Mouse (Mus musculus): Measurements from ENCODE around the gene Dapk3. TPM values are rescaled to one million over a fixed set of nuclear protein-coding genes. Genes with fewer than 3 reads are reported as not detected.

The Dapk3 gene
- polyA plus RNA-seq, 1 experiment from 2014 or later, result 44.1 TPM

DNA sequence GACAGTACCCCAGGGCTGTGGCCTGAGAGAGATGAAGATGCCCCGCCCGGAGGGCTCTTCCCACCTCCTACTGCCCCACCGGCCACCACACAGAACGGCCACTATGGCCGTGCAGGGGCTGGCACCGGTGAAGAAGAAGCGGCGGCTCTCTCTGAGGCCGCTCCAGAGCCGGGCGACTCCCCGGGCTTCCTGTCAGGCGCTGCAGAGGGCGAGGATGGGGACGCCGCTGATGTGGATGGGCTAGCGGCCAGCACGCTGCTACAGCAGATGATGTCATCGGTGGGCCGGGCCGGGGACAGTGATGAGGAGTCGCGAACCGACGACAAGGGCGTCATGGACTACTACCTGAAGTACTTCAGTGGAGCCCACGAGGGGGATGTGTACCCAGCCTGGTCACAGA, 38.1 kb upstream of the Dapk3 start:
- 89% methylated on average over 27 of the region's 27 CpGs for WGBS (ENCODE audit: insufficient replicate concordance)
- Histone ChIP-seq H3K4me3 (ENCODE audit: low read depth, low read length) (no peak overlapping the region), H3K27ac (ENCODE audit: low read depth, low read length) (no peak overlapping the region), H3K9me3 (replicated peaks; ENCODE audit: control insufficient read depth, low read length) (no peaks in the 10 kb centered on the region), H3K27me3 (ENCODE audit: control insufficient read depth, insufficient read depth, low read length) (no peaks in the 10 kb centered on the region), H3K36me3 (ENCODE audit: control insufficient read depth, insufficient read depth, low read length) (peaks cover 59% of the 10 kb centered on the region), H3K9ac (ENCODE audit: low read depth, low read length) (no peak overlapping the region), H3K4me1 (ENCODE audit: control insufficient read depth, insufficient read depth, low read length) (peaks cover 41% of the 10 kb centered on the region), H3K4me2 (no peak overlapping the region)
- ATAC-seq (replicated peaks; ENCODE audit: insufficient number of reproducible peaks, low FRiP score, low TSS enrichment), result no peak

DNA sequence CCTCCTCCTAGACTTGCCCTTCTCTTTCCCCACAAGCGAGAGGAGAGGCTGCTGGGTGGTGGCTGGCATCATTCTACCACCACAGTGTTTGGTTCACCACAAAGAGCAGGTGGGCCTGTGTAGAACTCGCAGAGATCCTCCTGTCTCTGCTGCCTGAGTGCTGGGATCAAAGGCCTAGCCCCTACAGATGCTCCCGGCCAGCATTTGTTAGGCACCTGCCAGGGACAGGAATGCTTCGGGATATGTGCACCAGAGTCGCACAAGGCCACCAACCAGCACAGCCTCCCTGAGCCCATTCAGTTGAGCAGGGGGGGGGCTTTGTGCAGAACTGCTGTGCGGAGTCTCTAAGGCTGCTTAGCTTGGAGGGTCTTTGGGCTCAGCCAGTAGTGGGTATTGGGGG, 37.5 kb upstream of the Dapk3 start:
- Histone ChIP-seq H3K4me3 (ENCODE audit: low read depth, low read length) (no peak overlapping the region), H3K4me1 (ENCODE audit: control insufficient read depth, insufficient read depth, low read length) (peaks cover 35% of the 10 kb centered on the region)

GRCm38 (mm10) chr10:81145778-81146177, 37.0 kb upstream of the Dapk3 start:
- H3K9ac ChIP-seq (ENCODE audit: low read depth, low read length), result no peak overlapping the region
- H3K4me2 ChIP-seq, result no peak overlapping the region
- 86% methylated on average over 7 of the region's 7 CpGs for WGBS (ENCODE audit: insufficient replicate concordance)
- H3K4me1 ChIP-seq (ENCODE audit: control insufficient read depth, insufficient read depth, low read length), result peaks cover 30% of the 10 kb centered on the region
- H3K36me3 ChIP-seq (ENCODE audit: control insufficient read depth, insufficient read depth, low read length), result peaks cover 64% of the 10 kb centered on the region
- no peaks in the 10 kb centered on the region for H3K9me3 ChIP-seq (replicated peaks; ENCODE audit: control insufficient read depth, low read length)
- no peaks in the 10 kb centered on the region for H3K27me3 ChIP-seq (ENCODE audit: control insufficient read depth, insufficient read depth, low read length)
- no peak overlapping the region for H3K27ac ChIP-seq (ENCODE audit: low read depth, low read length)
- no peak for ATAC-seq (replicated peaks; ENCODE audit: insufficient number of reproducible peaks, low FRiP score, low TSS enrichment)
- H3K4me3 ChIP-seq (ENCODE audit: low read depth, low read length), result no peak overlapping the region

More for the DNA sequence above, 37.5 kb upstream of the Dapk3 start:
- Histone ChIP-seq H3K4me2 (no peak overlapping the region), H3K27ac (ENCODE audit: low read depth, low read length) (no peak overlapping the region), H3K27me3 (ENCODE audit: control insufficient read depth, insufficient read depth, low read length) (no peaks in the 10 kb centered on the region), H3K9ac (ENCODE audit: low read depth, low read length) (no peak overlapping the region), H3K9me3 (replicated peaks; ENCODE audit: control insufficient read depth, low read length) (no peaks in the 10 kb centered on the region), H3K36me3 (ENCODE audit: control insufficient read depth, insufficient read depth, low read length) (peaks cover 63% of the 10 kb centered on the region)
- no peak for ATAC-seq (replicated peaks; ENCODE audit: insufficient number of reproducible peaks, low FRiP score, low TSS enrichment)
- WGBS (ENCODE audit: insufficient replicate concordance), result 94% methylated on average over 6 of the region's 6 CpGs

DNA sequence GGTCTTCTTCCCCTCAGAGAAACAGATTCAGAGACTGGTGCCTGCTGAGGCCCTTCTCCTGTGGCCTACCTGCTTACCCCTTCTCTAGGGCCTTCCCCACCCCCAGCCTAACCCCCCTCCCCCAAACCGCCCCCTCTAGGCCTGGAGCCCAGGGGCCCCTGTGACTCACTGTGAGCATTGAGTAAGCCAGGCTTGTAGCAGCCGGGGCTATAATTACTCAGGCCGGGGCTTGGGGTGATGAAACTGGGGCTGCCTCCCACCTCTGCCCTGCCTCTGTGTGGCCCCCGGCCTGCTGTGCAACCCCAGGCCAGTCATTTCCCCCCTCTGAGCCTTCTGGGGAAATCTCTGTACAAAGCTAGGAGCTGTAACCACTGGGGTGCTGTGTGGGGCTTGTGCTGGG, 36.5 kb upstream of the Dapk3 start:
- Histone ChIP-seq H3K9ac (ENCODE audit: low read depth, low read length) (no peak overlapping the region), H3K4me3 (ENCODE audit: low read depth, low read length) (no peak overlapping the region), H3K27ac (ENCODE audit: low read depth, low read length) (no peak overlapping the region), H3K36me3 (ENCODE audit: control insufficient read depth, insufficient read depth, low read length) (peaks cover 64% of the 10 kb centered on the region), H3K27me3 (ENCODE audit: control insufficient read depth, insufficient read depth, low read length) (no peaks in the 10 kb centered on the region), H3K4me2 (no peak overlapping the region), H3K4me1 (ENCODE audit: control insufficient read depth, insufficient read depth, low read length) (peaks cover 25% of the 10 kb centered on the region), H3K9me3 (replicated peaks; ENCODE audit: control insufficient read depth, low read length) (no peaks in the 10 kb centered on the region)
- 88% methylated on average over 4 of the region's 4 CpGs for WGBS (ENCODE audit: insufficient replicate concordance)
- ATAC-seq (replicated peaks; ENCODE audit: insufficient number of reproducible peaks, low FRiP score, low TSS enrichment), result no peak

GRCm38 (mm10) chr10:81151261-81151660, 31.5 kb upstream of the Dapk3 start:
- Histone ChIP-seq H3K4me3 (ENCODE audit: low read depth, low read length) (no peak overlapping the region), H3K9ac (ENCODE audit: low read depth, low read length) (no peak overlapping the region), H3K36me3 (ENCODE audit: control insufficient read depth, insufficient read depth, low read length) (peaks cover 58% of the 10 kb centered on the region), H3K9me3 (replicated peaks; ENCODE audit: control insufficient read depth, low read length) (no peaks in the 10 kb centered on the region), H3K4me2 (no peak overlapping the region), H3K27ac (ENCODE audit: low read depth, low read length) (no peak overlapping the region), H3K4me1 (ENCODE audit: control insufficient read depth, insufficient read depth, low read length) (peaks cover 11% of the 10 kb centered on the region), H3K27me3 (ENCODE audit: control insufficient read depth, insufficient read depth, low read length) (no peaks in the 10 kb centered on the region)
- ATAC-seq (replicated peaks; ENCODE audit: insufficient number of reproducible peaks, low FRiP score, low TSS enrichment), result no peak
- 79% methylated on average over 6 of the region's 6 CpGs for WGBS (ENCODE audit: insufficient replicate concordance)

- Histone ChIP-seq H3K9ac (ENCODE audit: low read depth, low read length) (no peak overlapping the region), H3K27ac (ENCODE audit: low read depth, low read length) (peak overlapping the region; percentile 76), H3K4me3 (ENCODE audit: low read depth, low read length) (no peak overlapping the region), H3K9me3 (replicated peaks; ENCODE audit: control insufficient read depth, low read length) (no peaks in the 10 kb centered on the region), H3K36me3 (ENCODE audit: control insufficient read depth, insufficient read depth, low read length) (peaks cover 56% of the 10 kb centered on the region), H3K4me2 (peak overlapping the region; percentile 4; the same call in 1 of the 2 replicates), H3K27me3 (ENCODE audit: control insufficient read depth, insufficient read depth, low read length) (no peaks in the 10 kb centered on the region), H3K4me1 (ENCODE audit: control insufficient read depth, insufficient read depth, low read length) (peaks cover 9% of the 10 kb centered on the region)
- WGBS (ENCODE audit: insufficient replicate concordance), result 58% methylated on average over 12 of the region's 12 CpGs
- peak; percentile 29; the same call in 1 of the 2 replicates for ATAC-seq (replicated peaks; ENCODE audit: insufficient number of reproducible peaks, low FRiP score, low TSS enrichment)
These were observed 30.2 kb upstream of the Dapk3 start for GRCm38 (mm10) chr10:81152609-81153008.

- no peak for ATAC-seq (replicated peaks; ENCODE audit: insufficient number of reproducible peaks, low FRiP score, low TSS enrichment)
- Histone ChIP-seq H3K4me1 (ENCODE audit: control insufficient read depth, insufficient read depth, low read length) (peaks cover 9% of the 10 kb centered on the region), H3K9ac (ENCODE audit: low read depth, low read length) (no peak overlapping the region), H3K36me3 (ENCODE audit: control insufficient read depth, insufficient read depth, low read length) (peaks cover 46% of the 10 kb centered on the region), H3K27ac (ENCODE audit: low read depth, low read length) (no peak overlapping the region), H3K9me3 (replicated peaks; ENCODE audit: control insufficient read depth, low read length) (no peaks in the 10 kb centered on the region), H3K4me3 (ENCODE audit: low read depth, low read length) (no peak overlapping the region), H3K27me3 (ENCODE audit: control insufficient read depth, insufficient read depth, low read length) (no peaks in the 10 kb centered on the region), H3K4me2 (no peak overlapping the region)
- WGBS (ENCODE audit: insufficient replicate concordance), result 90% methylated on average over 12 of the region's 12 CpGs
These were observed 28.5 kb upstream of the Dapk3 start for GRCm38 (mm10) chr10:81154313-81154712.

DNA sequence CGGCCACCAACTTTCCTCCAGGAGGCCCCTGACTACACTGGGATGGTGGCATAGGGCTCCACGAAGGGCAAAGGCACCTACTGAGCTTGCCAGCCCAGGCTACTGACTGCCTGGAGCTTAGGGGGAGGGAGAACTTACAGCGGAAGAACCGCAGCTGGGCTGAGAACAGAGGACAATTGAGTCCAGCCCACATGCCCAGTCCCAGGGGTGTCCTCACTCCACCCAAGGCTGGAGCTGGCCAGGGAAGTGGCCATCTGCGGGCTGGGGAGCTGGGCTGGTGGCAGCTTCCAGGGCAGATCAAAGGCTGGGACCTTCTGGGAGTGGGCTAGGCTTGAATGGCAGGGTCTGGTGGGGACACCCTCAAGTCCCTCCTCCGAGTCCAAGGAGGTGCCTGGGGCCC, 28.1 kb upstream of the Dapk3 start:
- Histone ChIP-seq H3K36me3 (ENCODE audit: control insufficient read depth, insufficient read depth, low read length) (peaks cover 42% of the 10 kb centered on the region), H3K9me3 (replicated peaks; ENCODE audit: control insufficient read depth, low read length) (no peaks in the 10 kb centered on the region), H3K4me1 (ENCODE audit: control insufficient read depth, insufficient read depth, low read length) (peaks cover 9% of the 10 kb centered on the region), H3K27ac (ENCODE audit: low read depth, low read length) (no peak overlapping the region), H3K9ac (ENCODE audit: low read depth, low read length) (no peak overlapping the region), H3K4me3 (ENCODE audit: low read depth, low read length) (no peak overlapping the region), H3K27me3 (ENCODE audit: control insufficient read depth, insufficient read depth, low read length) (no peaks in the 10 kb centered on the region), H3K4me2 (no peak overlapping the region)
- no peak for ATAC-seq (replicated peaks; ENCODE audit: insufficient number of reproducible peaks, low FRiP score, low TSS enrichment)
- 88% methylated on average over 6 of the region's 6 CpGs for WGBS (ENCODE audit: insufficient replicate concordance)

DNA sequence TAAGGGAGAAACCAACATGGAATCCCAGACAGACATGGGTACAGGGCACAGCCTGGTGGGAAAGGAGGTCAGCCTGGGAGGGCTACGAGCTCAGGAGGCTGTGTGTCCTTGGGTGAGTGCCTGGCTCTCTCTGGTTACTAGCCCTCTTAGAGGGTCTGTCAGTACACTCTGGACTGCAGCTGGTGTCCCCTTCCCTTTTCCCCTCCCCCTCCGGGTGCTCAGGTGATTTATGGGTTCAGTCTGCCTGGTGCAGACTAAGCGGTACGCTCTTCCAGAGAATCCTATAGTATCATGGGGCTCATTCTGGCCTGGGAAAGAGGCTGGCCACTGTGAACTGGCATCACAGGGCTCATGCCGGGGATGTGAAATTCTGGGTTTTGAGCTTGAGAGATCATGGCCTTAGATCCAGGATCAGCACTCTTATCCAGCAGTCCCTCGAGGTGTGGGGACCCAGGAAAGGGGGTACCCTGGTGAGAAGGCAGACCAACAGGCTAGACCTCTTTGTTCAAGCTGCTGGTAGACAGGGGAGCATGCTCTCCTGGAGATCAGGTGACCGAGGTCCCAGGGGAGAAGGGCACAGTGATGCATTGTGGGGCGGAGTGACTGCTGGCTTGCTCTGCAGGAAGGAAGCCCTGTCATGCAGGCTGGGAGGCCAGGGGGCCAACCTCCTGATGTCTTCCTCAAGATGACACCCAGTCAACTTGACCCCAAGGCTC, 21.0 kb upstream of the Dapk3 start:
- Histone ChIP-seq H3K9me3 (replicated peaks; ENCODE audit: control insufficient read depth, low read length) (no peaks in the 10 kb centered on the region), H3K9ac (ENCODE audit: low read depth, low read length) (no peak overlapping the region), H3K4me3 (ENCODE audit: low read depth, low read length) (no peak overlapping the region), H3K36me3 (ENCODE audit: control insufficient read depth, insufficient read depth, low read length) (peaks cover 16% of the 10 kb centered on the region), H3K4me2 (no peak overlapping the region), H3K4me1 (ENCODE audit: control insufficient read depth, insufficient read depth, low read length) (peaks cover 10% of the 10 kb centered on the region), H3K27me3 (ENCODE audit: control insufficient read depth, insufficient read depth, low read length) (no peaks in the 10 kb centered on the region), H3K27ac (ENCODE audit: low read depth, low read length) (no peak overlapping the region)
- WGBS (ENCODE audit: insufficient replicate concordance), result 91% methylated on average over 8 of the region's 8 CpGs
- no peak for ATAC-seq (replicated peaks; ENCODE audit: insufficient number of reproducible peaks, low FRiP score, low TSS enrichment)

Measured in heart, embryonic 11.5 days (tissue).